Mouse (Mus musculus) MEL (cell line): ENCODE results near the gene Olfr638.

Source experiments
- CTCF ChIP-seq, 3 experiments: IDR thresholded peaks in 2 of 3; conservative IDR thresholded peaks in 1 of 3; 2 replicates each; pipeline ENCODE4 v1.5.1; 2011 to 2012; ENCODE audit warnings: low read length in 3 of 3, low read depth in 2 of 3, mild to moderate bottlenecking in 2 of 3, improper control_type of control experiment in 1 of 3, inconsistent platforms in 1 of 3, mixed read lengths in 1 of 3, moderate library complexity in 1 of 3; ENCODE audit not compliant: control insufficient read depth in 1 of 3, insufficient read depth in 1 of 3, poor library complexity in 1 of 3, severe bottlenecking in 1 of 3
- E2F4 ChIP-seq: IDR thresholded peaks from 2 replicates; pipeline ENCODE4 v1.6.1; 2011; ENCODE audit warnings: low read depth, low read length, improper control_type of control experiment, borderline replicate concordance
- EP300 ChIP-seq, 2 experiments: IDR thresholded peaks; 2 replicates each; pipeline ENCODE4 v1.6.1; 2011; ENCODE audit warnings: improper control_type of control experiment in 2 of 2, low read length in 2 of 2, low read depth in 1 of 2, mild to moderate bottlenecking in 1 of 2
- GABPA ChIP-seq: IDR thresholded peaks from 2 replicates; pipeline ENCODE4 v1.6.1; 2012; ENCODE audit warnings: low read depth, mild to moderate bottlenecking, inconsistent platforms, low read length, improper control_type of control experiment, moderate library complexity
- GATA1 ChIP-seq: IDR thresholded peaks from 2 replicates; pipeline ENCODE4 v1.6.1; 2011; ENCODE audit warnings: low read depth, low read length, improper control_type of control experiment
- MAX ChIP-seq: IDR thresholded peaks from 2 replicates; pipeline ENCODE4 v1.6.1; 2011; ENCODE audit warnings: low read length, improper control_type of control experiment
- POLR2A ChIP-seq, 2 experiments: IDR thresholded peaks; 2 replicates each; pipeline ENCODE4 v1.6.1; 2011 to 2012; ENCODE audit warnings: low read length in 2 of 2, mild to moderate bottlenecking in 2 of 2, control low read depth in 1 of 2, improper control_type of control experiment in 1 of 2, low read depth in 1 of 2, moderate library complexity in 1 of 2; ENCODE audit not compliant: control insufficient read depth in 1 of 2, insufficient read depth in 1 of 2, poor library complexity in 1 of 2
- RCOR1 ChIP-seq: IDR thresholded peaks from 2 replicates; pipeline ENCODE4 v1.6.1; 2012; ENCODE audit warnings: low read depth, mild to moderate bottlenecking, inconsistent platforms, low read length, improper control_type of control experiment
- SIN3A ChIP-seq: IDR thresholded peaks from 2 replicates; pipeline ENCODE4 v1.6.1; 2012; ENCODE audit warnings: low read length, improper control_type of control experiment, inconsistent platforms
- TAL1 ChIP-seq: IDR thresholded peaks from 2 replicates; pipeline ENCODE4 v1.6.1; 2012; ENCODE audit warnings: mild to moderate bottlenecking, inconsistent platforms, low read length, moderate library complexity, mixed read lengths
- USF1 ChIP-seq: IDR thresholded peaks from 2 replicates; pipeline ENCODE4 v1.6.1; 2014; ENCODE audit warnings: low read depth, mild to moderate bottlenecking, inconsistent platforms, low read length, improper control_type of control experiment, moderate library complexity
- ZMIZ1 ChIP-seq: IDR thresholded peaks from 2 replicates; pipeline ENCODE4 v1.6.1; 2012; ENCODE audit warnings: low read depth, mild to moderate bottlenecking, inconsistent platforms, low read length, improper control_type of control experiment, moderate library complexity
- ZNF384 ChIP-seq: IDR thresholded peaks from 2 replicates; pipeline ENCODE4 v1.6.1; 2012; ENCODE audit warnings: low read depth, mild to moderate bottlenecking, inconsistent platforms, low read length, improper control_type of control experiment

DNA sequence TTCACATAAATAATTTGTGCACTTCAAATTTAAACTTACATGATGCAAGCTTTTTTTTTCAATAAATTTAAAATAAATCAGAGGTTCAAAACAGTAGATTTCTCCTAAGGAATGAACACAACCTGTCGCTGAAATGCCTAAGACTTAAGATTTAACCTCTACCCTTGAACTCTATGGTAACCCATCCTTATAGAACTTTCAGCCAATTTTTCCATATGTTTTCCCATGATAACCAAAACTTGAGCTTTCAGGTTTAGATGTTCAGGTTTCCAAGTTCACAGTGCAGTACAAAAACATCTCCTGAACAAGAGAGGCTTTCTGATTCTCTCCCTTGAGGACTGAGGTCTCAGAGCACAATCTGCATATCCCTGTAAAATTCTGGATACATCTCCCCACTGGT lies 27.7 kb upstream of the Olfr638 start, which contains the start of gene Olfr635:
- TF ChIP-seq MAX (no peak), E2F4 (no peak), RCOR1 (no peak), SIN3A (no peak), CTCF (IDR thresholded peaks at IDR 0.05 in 2 of 3, conservative IDR thresholded peaks at IDR 0.05 in 1 of 3; ENCODE audit: control insufficient read depth in 1 of 3, insufficient read depth in 1 of 3, low read depth in 2 of 3, low read length in 3 of 3, poor library complexity in 1 of 3, severe bottlenecking in 1 of 3) (no peak), GATA1 (no peak), ZNF384 (no peak), POLR2A (IDR thresholded peaks at IDR 0.05; ENCODE audit: control insufficient read depth in 1 of 2, insufficient read depth in 1 of 2, low read depth in 1 of 2, low read length in 2 of 2, poor library complexity in 1 of 2) (no peak), GABPA (no peak), TAL1 (no peak), USF1 (no peak), EP300 (IDR thresholded peaks at IDR 0.05; ENCODE audit: low read depth in 1 of 2, low read length in 2 of 2) (no peak), ZMIZ1 (no peak)
